Mouse (Mus musculus) erythroblast, embryonic 14.5 days (primary cell): ENCODE results near the gene Zcchc14.

Experiments used
- GATA1 ChIP-seq: IDR thresholded peaks from 2 replicates; pipeline ENCODE4 v1.6.1; 2012; ENCODE audit warnings: low read length, inconsistent platforms, mixed read lengths
- TAL1 ChIP-seq: IDR thresholded peaks from 3 replicates; pipeline ENCODE4 v1.6.1; 2012; ENCODE audit warnings: low read length, inconsistent platforms, mixed read lengths

DNA sequence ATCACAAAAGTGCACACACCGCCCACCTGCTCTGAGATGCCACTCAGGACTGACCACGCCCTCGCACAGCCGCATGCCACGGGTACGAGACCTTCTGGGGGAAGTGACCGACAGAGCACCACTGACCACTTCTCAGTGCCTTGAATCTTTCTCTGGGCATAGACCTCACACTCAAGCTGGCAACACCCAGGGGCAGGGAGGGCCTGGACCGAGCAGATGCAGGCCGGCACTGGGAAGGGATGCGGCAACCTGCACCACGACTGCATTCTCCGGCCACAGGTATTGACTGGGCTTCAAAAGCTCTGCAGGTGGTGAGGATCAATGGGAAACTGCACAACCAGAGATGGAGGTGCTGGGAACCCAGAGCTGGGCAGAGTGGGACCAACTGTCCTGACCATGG lies 50.3 kb downstream of the Zcchc14 start:
- TF ChIP-seq TAL1 (no peak), GATA1 (no peak)
